Mouse (Mus musculus): ENCODE measurements around the gene Atad2b.
"Not testable (repeated sequence)": the region's sequence is repeated elsewhere in the genome, so short reads cannot be mapped to it uniquely, and the experiment has no call there.

Atad2b gene

GRCm38 (mm10) chr12:4916994-4917804 is at the start of gene Atad2b:
Atad2b (plus strand) TSS chr12:4917353.
- peak; percentile 99 for DNase-seq (ENCODE audit: low read depth, low spot score)

- DNase-seq (ENCODE audit: low read depth, low spot score) = no peak
These were observed 48.2 kb upstream of the Atad2b start for GRCm38 (mm10) chr12:4868924-4869323.

- no peak for DNase-seq (ENCODE audit: low read depth, low spot score)
These were observed 45.9 kb upstream of the Atad2b start for GRCm38 (mm10) chr12:4871260-4871659.

- no peak for DNase-seq (ENCODE audit: low read depth, low spot score)
These were observed 44.9 kb upstream of the Atad2b start for GRCm38 (mm10) chr12:4872273-4872672.

- no peak for DNase-seq (ENCODE audit: low read depth, low spot score)
These were observed 44.1 kb upstream of the Atad2b start for GRCm38 (mm10) chr12:4872983-4873477.

GRCm38 (mm10) chr12:4873531-4873930 is 43.6 kb upstream of the Atad2b start:
- no peak for DNase-seq (ENCODE audit: low read depth, low spot score)

GRCm38 (mm10) chr12:4874161-4874927 is 42.8 kb upstream of the Atad2b start, which contains the start of gene Mfsd2b:
Mfsd2b (minus strand) TSS chr12:4874359.
- peak; percentile 81 for DNase-seq (ENCODE audit: low read depth, low spot score)

- DNase-seq (ENCODE audit: low read depth, low spot score) = no peak
These were observed 41.5 kb upstream of the Atad2b start for GRCm38 (mm10) chr12:4875623-4876022.

- DNase-seq (ENCODE audit: low read depth, low spot score) = no peak
These were observed 38.8 kb upstream of the Atad2b start for GRCm38 (mm10) chr12:4878296-4878783.

- peak; percentile 47 for DNase-seq (ENCODE audit: low read depth, low spot score)
These were observed 38.1 kb upstream of the Atad2b start for GRCm38 (mm10) chr12:4879048-4879447.

- no peak for DNase-seq (ENCODE audit: low read depth, low spot score)
These were observed 35.1 kb upstream of the Atad2b start for GRCm38 (mm10) chr12:4882086-4882485.

GRCm38 (mm10) chr12:4885062-4885461 is 32.1 kb upstream of the Atad2b start:
- DNase-seq (ENCODE audit: low read depth, low spot score) = no peak

GRCm38 (mm10) chr12:4886581-4886980 is 30.6 kb upstream of the Atad2b start:
- not testable (repeated sequence) for DNase-seq (ENCODE audit: low read depth, low spot score)

GRCm38 (mm10) chr12:4888739-4889138 is 28.4 kb upstream of the Atad2b start:
- no peak for DNase-seq (ENCODE audit: low read depth, low spot score)

GRCm38 (mm10) chr12:4889251-4889650 is 27.9 kb upstream of the Atad2b start:
- DNase-seq (ENCODE audit: low read depth, low spot score) = no peak

GRCm38 (mm10) chr12:4889891-4890290 is 27.3 kb upstream of the Atad2b start:
- no peak for DNase-seq (ENCODE audit: low read depth, low spot score)

GRCm38 (mm10) chr12:4898024-4898423 is 19.1 kb upstream of the Atad2b start:
- DNase-seq (ENCODE audit: low read depth, low spot score) = no peak

GRCm38 (mm10) chr12:4905946-4906345 is 11.2 kb upstream of the Atad2b start:
- DNase-seq (ENCODE audit: low read depth, low spot score) = peak; percentile 54

- peak; percentile 10 for DNase-seq (ENCODE audit: low read depth, low spot score)
These were observed 10.7 kb upstream of the Atad2b start for GRCm38 (mm10) chr12:4906476-4906875.

GRCm38 (mm10) chr12:4906951-4907906 is 9.9 kb upstream of the Atad2b start, which contains the start of gene Ubxn2a:
Ubxn2a (minus strand) TSS chr12:4907705.
- DNase-seq (ENCODE audit: low read depth, low spot score) = peak; percentile 97

- peak; percentile 16 for DNase-seq (ENCODE audit: low read depth, low spot score)
These were observed 8.8 kb upstream of the Atad2b start for GRCm38 (mm10) chr12:4908391-4908790.

Data from CD4-positive, CD25-positive, alpha-beta regulatory T cell, adult 2 months (primary cell).